Mouse (Mus musculus) heart, embryonic 11.5 days (tissue): ENCODE results near the gene Parg. TPM values are rescaled to one million over a fixed set of nuclear protein-coding genes. Genes with fewer than 3 reads are reported as not detected.
"Not testable (repeated sequence)": the region's sequence is repeated elsewhere in the genome, so short reads cannot be mapped to it uniquely, and the experiment has no call there.

Experiments
- ATAC-seq: fragments of 200-750 bp; cut with Nextera tagmentation; replicated peaks from 2 replicates; pipeline ENCODE4 v1.8.0; 2017; ENCODE audit warnings: moderate library complexity; ENCODE audit not compliant: insufficient number of reproducible peaks, low FRiP score, low TSS enrichment
- H3K27ac ChIP-seq: fragments of 300-500 bp; sonication (generic); 2 replicates; pipeline ENCODE4 v1.5.1; 2014; ENCODE audit warnings: mild to moderate bottlenecking, low read depth, low read length
- H3K27me3 ChIP-seq: fragments of 300-500 bp; sonication (generic); 2 replicates; pipeline ENCODE4 v1.6.1; 2014; ENCODE audit warnings: mild to moderate bottlenecking, low read length, mixed read lengths; ENCODE audit not compliant: control insufficient read depth, insufficient read depth
- H3K36me3 ChIP-seq: fragments of 300-500 bp; sonication (generic); 2 replicates; pipeline ENCODE4 v1.6.1; 2014; ENCODE audit warnings: mild to moderate bottlenecking, low read length, moderate library complexity, mixed read lengths; ENCODE audit not compliant: control insufficient read depth, insufficient read depth
- H3K4me1 ChIP-seq: fragments of 300-500 bp; sonication (generic); 2 replicates; pipeline ENCODE4 v1.6.1; 2014; ENCODE audit warnings: low read length; ENCODE audit not compliant: control insufficient read depth, insufficient read depth
- H3K4me2 ChIP-seq: fragments of 300-500 bp; sonication (generic); 2 replicates; pipeline ENCODE4 v1.6.1; 2014; ENCODE audit warnings: mild to moderate bottlenecking, moderate library complexity
- H3K4me3 ChIP-seq: fragments of 300-500 bp; sonication (generic); 2 replicates; pipeline ENCODE4 v1.5.1; 2014; ENCODE audit warnings: low read depth, low read length
- H3K9ac ChIP-seq: fragments of 300-500 bp; sonication (generic); 2 replicates; pipeline ENCODE4 v1.6.1; 2014; ENCODE audit warnings: mild to moderate bottlenecking, low read depth, low read length, moderate library complexity
- H3K9me3 ChIP-seq: fragments of 300-500 bp; sonication (generic); replicated peaks from 2 replicates; pipeline ENCODE4 v1.6.1; 2016; ENCODE audit warnings: low read length; ENCODE audit not compliant: control insufficient read depth
- WGBS: fragments of 180-500 bp; shearing (Covaris S2); extraction: QIAGEN DNeasy Blood & Tissue Kit; methylation state at CpG from one replicate; pipeline ENCODE4 v1.1.7; 2014; ENCODE audit not compliant: insufficient replicate concordance; 5-methylcytosine and 5-hydroxymethylcytosine counted together
- polyA plus RNA-seq: library from polyadenylated mRNA; unstranded; fragments of >200 nt; fragmentation: Nextera tagmentation; extraction: Ambion mirVana; gene quantifications from 2 replicates; pipeline ENCODE4 v1.2.1, GENCODE M21; 2014

Parg gene
- polyA plus RNA-seq, 1 experiment from 2014 or later = 33.4 TPM

DNA sequence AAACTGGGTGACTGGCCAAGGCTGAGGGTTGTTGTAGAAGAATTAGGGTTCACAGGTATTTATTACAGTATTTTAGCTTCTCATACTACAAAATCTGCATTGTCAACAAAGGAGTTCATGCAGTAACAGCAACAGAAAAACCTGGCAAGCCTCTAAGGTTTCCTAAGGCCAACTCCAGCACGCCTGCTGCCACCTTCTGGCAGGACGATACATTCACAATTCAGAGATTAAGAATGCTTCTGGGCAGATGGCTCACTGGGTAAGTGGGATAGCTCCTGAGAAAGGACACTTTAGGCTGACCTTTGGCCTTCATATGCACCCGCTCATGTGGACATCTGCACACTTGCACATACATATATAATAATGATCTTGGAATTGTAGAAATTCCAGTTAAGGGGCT lies 9.3 kb upstream of the Parg start:
- Histone ChIP-seq H3K27me3 (no peaks in the 10 kb centered on the region), H3K36me3 (peaks cover 29% of the 10 kb centered on the region), H3K9me3 (no peaks in the 10 kb centered on the region), H3K4me1 (no peaks in the 10 kb centered on the region), H3K4me2 (no peak overlapping the region), H3K27ac (no peak overlapping the region), H3K9ac (no peak overlapping the region), H3K4me3 (no peak overlapping the region)
- ATAC-seq = no peak
- WGBS = 33% methylated on average over 3 of the region's 3 CpGs

DNA sequence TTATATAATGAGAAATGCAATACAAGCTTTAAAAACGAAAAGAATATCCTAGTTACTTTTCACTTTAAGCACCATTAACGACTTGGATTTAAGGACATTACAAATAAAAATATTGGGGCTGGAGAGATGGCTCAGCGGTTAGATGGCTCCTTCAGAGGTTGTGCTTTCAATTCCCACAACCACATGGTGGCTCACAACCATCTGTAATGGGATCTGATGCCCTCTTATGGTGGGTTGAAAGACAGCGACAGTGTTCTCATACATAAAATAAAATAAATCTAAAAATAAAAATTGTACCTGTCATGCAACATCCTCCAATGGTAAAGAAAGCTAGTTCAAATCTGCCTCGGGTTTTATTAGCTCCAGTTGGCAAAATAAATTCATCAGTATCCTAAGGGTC lies 8.2 kb upstream of the Parg start:
- H3K9ac ChIP-seq, H3K4me1 ChIP-seq, H3K4me2 ChIP-seq, ATAC-seq, H3K27ac ChIP-seq, H3K4me3 ChIP-seq, H3K27me3 ChIP-seq, H3K9me3 ChIP-seq: not testable (repeated sequence)
- H3K36me3 ChIP-seq = peaks cover 26% of the 10 kb centered on the region
- 80% methylated on average over 5 of the region's 5 CpGs for WGBS

DNA sequence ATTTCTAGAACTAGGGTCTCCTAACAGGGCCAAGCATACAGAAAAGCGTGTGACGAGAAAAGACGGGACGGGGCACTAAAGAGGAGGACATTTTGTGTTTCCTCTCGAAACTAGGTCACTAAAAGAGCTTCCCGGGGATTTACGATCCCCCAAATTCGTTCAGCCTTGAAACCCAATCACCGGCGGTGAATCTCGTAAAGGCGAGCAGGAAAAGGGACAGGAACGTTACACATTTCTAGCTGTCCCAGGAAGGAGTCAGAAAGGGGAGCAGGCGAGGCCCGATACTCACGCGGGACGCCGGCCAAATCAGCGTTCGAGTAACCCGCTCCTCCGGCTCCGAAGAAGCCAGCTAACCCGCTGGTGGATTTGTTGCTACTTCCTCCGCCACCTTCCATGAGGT lies 395 bp upstream of the Parg start:
- Histone ChIP-seq H3K27ac (peak overlapping the region; percentile 57), H3K4me1 (peaks cover 12% of the 10 kb centered on the region), H3K9me3 (no peaks in the 10 kb centered on the region), H3K27me3 (no peaks in the 10 kb centered on the region), H3K4me2 (peak overlapping the region; percentile 69), H3K36me3 (peaks cover 20% of the 10 kb centered on the region), H3K4me3 (peak overlapping the region; percentile 99), H3K9ac (peak overlapping the region; percentile 97)
- ATAC-seq = no peak
- WGBS = under 1% methylated on average over 25 of the region's 26 CpGs

DNA sequence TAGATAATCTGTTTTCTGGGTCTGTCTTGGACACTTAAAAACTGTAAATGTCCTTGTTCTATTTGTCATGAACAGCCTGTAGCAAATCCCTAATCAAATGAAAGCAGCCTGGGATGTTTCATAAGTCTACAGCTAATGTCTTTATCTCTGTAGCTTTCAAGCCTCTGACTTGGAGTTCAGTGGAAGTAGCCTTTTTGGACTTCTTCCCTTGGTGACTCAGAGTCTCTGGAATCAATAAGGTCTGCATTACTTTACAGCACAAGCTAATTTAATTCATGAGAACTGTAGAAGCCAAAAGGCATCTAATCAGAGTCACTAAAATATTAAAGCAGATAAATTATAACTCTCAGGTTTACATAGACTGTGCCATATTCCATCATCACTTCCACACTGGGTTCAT lies 24.9 kb downstream of the Parg start:
- no peak overlapping the region for H3K27ac ChIP-seq
- H3K36me3 ChIP-seq = no peaks in the 10 kb centered on the region
- H3K9ac ChIP-seq = no peak overlapping the region
- no peak for ATAC-seq
- H3K4me3 ChIP-seq = no peak overlapping the region
- no peak overlapping the region for H3K4me2 ChIP-seq
- no peaks in the 10 kb centered on the region for H3K9me3 ChIP-seq
- H3K27me3 ChIP-seq = no peaks in the 10 kb centered on the region
- no peaks in the 10 kb centered on the region for H3K4me1 ChIP-seq

DNA sequence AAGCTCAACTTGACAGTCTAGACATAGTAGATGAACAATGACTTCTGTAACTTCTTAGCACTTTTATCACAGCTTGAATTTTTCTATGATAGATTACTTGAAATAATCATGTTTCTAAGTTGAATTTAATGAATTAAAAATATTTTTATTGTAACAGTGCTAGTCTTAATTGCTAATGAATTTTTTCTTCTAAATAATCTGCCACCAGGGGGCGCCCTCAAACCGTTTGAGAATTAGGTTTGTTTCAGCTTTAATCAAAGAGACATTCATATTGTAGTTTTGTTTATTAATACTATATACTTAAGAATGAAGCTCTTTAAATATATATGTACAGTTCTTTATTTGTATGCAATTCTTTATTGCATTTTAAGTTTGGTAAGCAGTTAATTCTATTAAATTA lies 27.2 kb downstream of the Parg start:
- no peaks in the 10 kb centered on the region for H3K4me1 ChIP-seq
- no peak overlapping the region for H3K4me2 ChIP-seq
- H3K36me3 ChIP-seq = no peaks in the 10 kb centered on the region; the same call in 1 of the 2 replicates
- ATAC-seq = no peak
- H3K9ac ChIP-seq = no peak overlapping the region
- no peaks in the 10 kb centered on the region for H3K27me3 ChIP-seq
- 0% methylated on average over 2 of the region's 2 CpGs for WGBS
- no peaks in the 10 kb centered on the region for H3K9me3 ChIP-seq
- no peak overlapping the region for H3K27ac ChIP-seq
- H3K4me3 ChIP-seq = no peak overlapping the region

DNA sequence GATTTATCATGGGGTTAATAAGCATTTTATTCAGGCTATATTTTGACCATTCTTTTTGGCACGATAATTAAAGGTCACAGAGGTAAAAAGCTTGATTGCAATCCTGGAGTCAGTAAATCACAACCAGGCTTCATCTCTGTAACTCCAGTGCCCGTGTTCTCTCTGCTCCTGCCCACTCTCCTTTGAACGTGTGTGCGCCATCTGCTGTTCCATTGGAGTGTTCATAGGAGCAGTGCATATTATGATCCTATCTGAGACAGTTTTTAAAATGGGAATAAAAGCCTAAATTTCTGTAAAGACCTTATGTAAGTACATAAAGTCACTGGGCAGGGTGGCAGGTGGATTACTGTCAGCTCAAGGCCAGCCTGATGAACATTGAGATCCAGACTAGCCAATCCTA lies 40.7 kb downstream of the Parg start:
- Histone ChIP-seq H3K9me3 (no peaks in the 10 kb centered on the region), H3K4me3 (no peak overlapping the region), H3K27ac (no peak overlapping the region), H3K27me3 (no peaks in the 10 kb centered on the region), H3K9ac (no peak overlapping the region), H3K4me1 (no peaks in the 10 kb centered on the region), H3K4me2 (no peak overlapping the region), H3K36me3 (peaks cover 5% of the 10 kb centered on the region; the same call in 1 of the 2 replicates)
- WGBS = 80% methylated on average over 4 of the region's 4 CpGs
- no peak for ATAC-seq

DNA sequence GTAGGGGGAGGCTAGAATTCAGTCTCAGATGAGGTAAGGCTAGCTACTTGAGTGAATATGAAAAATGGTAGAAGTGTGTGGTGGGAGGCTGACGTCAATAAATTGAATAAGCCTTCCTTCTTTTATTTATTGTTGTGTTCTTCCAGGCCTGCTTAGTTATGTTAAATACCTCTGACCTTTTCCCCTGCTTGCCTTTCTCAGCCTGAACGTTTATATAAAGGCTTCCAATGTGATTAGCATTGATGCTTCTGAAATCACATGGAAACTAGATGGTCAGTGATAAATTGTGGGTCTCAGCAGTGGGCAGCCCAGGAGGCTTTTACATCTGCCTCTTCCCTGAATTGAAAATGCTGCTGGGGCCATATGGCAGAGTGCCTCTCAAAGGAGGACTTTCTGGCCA lies 44.3 kb downstream of the Parg start:
- no peaks in the 10 kb centered on the region for H3K9me3 ChIP-seq
- H3K4me3 ChIP-seq = no peak overlapping the region
- H3K27me3 ChIP-seq = no peaks in the 10 kb centered on the region
- no peak overlapping the region for H3K9ac ChIP-seq
- H3K4me1 ChIP-seq = no peaks in the 10 kb centered on the region
- WGBS = 62% methylated on average over 2 of the region's 2 CpGs
- no peak overlapping the region for H3K27ac ChIP-seq
- no peak overlapping the region for H3K4me2 ChIP-seq
- peaks cover 5% of the 10 kb centered on the region; the same call in 1 of the 2 replicates for H3K36me3 ChIP-seq
- no peak for ATAC-seq

DNA sequence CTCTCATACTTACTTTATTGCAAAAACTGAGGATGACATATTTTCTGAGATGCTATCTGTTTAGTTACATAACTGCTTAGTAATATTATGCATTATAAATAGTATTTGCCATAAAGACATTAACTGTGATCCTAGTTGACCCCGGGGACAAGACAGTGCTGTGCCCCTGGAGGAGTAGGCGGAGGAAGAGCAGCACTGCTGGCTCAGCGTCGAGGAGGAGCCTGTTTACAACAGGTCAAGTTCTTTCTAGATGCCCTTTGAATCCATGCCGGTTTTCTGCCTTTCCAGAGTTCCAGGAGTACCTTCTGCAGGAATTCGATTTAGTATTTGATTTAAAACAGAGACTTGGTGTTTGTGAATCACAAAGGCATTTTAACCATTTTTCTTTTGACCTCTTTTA lies 47.9 kb downstream of the Parg start:
- no peak overlapping the region for H3K4me3 ChIP-seq
- no peaks in the 10 kb centered on the region for H3K36me3 ChIP-seq
- no peaks in the 10 kb centered on the region for H3K9me3 ChIP-seq
- H3K4me2 ChIP-seq = no peak overlapping the region
- WGBS = 85% methylated on average over 6 of the region's 6 CpGs
- H3K27me3 ChIP-seq = no peaks in the 10 kb centered on the region
- H3K27ac ChIP-seq = no peak overlapping the region
- no peak for ATAC-seq
- H3K9ac ChIP-seq = no peak overlapping the region
- no peaks in the 10 kb centered on the region for H3K4me1 ChIP-seq

DNA sequence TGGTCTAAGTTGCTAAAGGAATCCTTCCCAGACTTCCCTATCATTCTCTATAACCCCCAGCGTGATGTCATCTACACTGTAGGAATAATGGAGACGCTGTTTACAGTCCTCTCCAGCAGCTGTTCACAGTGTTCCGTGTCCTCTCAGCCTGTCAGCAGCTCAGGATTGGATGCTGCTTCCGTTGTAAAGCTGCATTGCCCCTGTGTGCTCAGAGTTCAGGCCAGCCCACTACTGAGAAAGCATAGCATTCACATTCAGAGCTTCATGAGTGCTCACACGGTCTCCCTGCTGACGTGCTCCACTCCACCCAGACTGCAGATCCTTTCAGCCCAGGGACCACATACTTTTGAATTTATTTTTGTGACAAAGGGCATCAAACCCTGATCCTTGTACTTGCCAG lies 59.1 kb downstream of the Parg start:
- no peaks in the 10 kb centered on the region for H3K4me1 ChIP-seq
- WGBS = 55% methylated on average over 6 of the region's 6 CpGs
- no peak for ATAC-seq

More for the DNA sequence above, 59.1 kb downstream of the Parg start:
- H3K36me3 ChIP-seq = peaks cover 4% of the 10 kb centered on the region; the same call in 1 of the 2 replicates
- H3K4me3 ChIP-seq = no peak overlapping the region
- no peaks in the 10 kb centered on the region for H3K27me3 ChIP-seq
- no peak overlapping the region for H3K27ac ChIP-seq
- H3K4me2 ChIP-seq = no peak overlapping the region
- H3K9me3 ChIP-seq = no peaks in the 10 kb centered on the region
- no peak overlapping the region for H3K9ac ChIP-seq
